Mouse (Mus musculus) limb, embryonic 10.5 days (tissue): ENCODE data around the gene Olfr64. TPM values are rescaled to one million over a fixed set of nuclear protein-coding genes. Genes with fewer than 3 reads are reported as not detected.

ENCODE experiments used
- DNase-seq: peaks from one replicate; pipeline ENCODE4 v3.0.0-alpha.2; 2017; ENCODE audit warnings: low spot score
- H3K27ac ChIP-seq: fragments of 300-500 bp; sonication (generic); 2 replicates; pipeline ENCODE4 v1.5.1; 2016; ENCODE audit warnings: mild to moderate bottlenecking
- H3K27me3 ChIP-seq: fragments of 300-500 bp; sonication (generic); 2 replicates; pipeline ENCODE4 v1.6.1; 2016; ENCODE audit warnings: low read depth, mild to moderate bottlenecking; ENCODE audit not compliant: poor library complexity, severe bottlenecking
- H3K36me3 ChIP-seq: fragments of 300-500 bp; sonication (generic); 2 replicates; pipeline ENCODE4 v1.6.1; 2016; ENCODE audit warnings: mild to moderate bottlenecking, moderate library complexity
- H3K4me1 ChIP-seq: fragments of 300-500 bp; sonication (generic); 2 replicates; pipeline ENCODE4 v1.6.1; 2016
- H3K4me3 ChIP-seq: fragments of 300-500 bp; sonication (generic); 2 replicates; pipeline ENCODE4 v1.5.1; 2016; ENCODE audit warnings: mild to moderate bottlenecking, moderate library complexity
- H3K9me3 ChIP-seq: fragments of 300-500 bp; sonication (generic); replicated peaks from 2 replicates; pipeline ENCODE4 v1.6.1; 2016; ENCODE audit warnings: mild to moderate bottlenecking
- WGBS: fragments of 180-500 bp; shearing (Covaris S2); methylation state at CpG from one replicate; pipeline ENCODE4 v1.1.7; 2016; 5-methylcytosine and 5-hydroxymethylcytosine counted together
- polyA plus RNA-seq: library from polyadenylated mRNA; unstranded; fragments of >200 nt; fragmentation: Nextera tagmentation; extraction: Ambion mirVana; gene quantifications from 2 replicates; pipeline ENCODE4 v1.2.1, GENCODE M21; 2016

The Olfr64 gene
- polyA plus RNA-seq = not detected in 2 replicates

GRCm38 (mm10) chr7:103894385-103894784 lies at the start of gene Olfr64:
Olfr64 (minus strand) TSS chr7:103894485.
- Histone ChIP-seq H3K27me3 (no peaks in the 10 kb centered on the region), H3K4me3 (no peak within 1 kb of the TSS), H3K36me3 (no peaks in the 10 kb centered on the region), H3K27ac (no peak within 1 kb of the TSS), H3K9me3 (no peaks in the 10 kb centered on the region), H3K4me1 (no peaks in the 10 kb centered on the region)
- no peak for DNase-seq
- WGBS = 79% methylated on average over 1 of the region's 1 CpGs

GRCm38 (mm10) chr7:103942730-103943129 lies 48.4 kb upstream of the Olfr64 start:
- peak; percentile 75 for DNase-seq
- H3K9me3 ChIP-seq = no peaks in the 10 kb centered on the region
- no peak overlapping the region for H3K4me3 ChIP-seq
- no peaks in the 10 kb centered on the region for H3K4me1 ChIP-seq
- WGBS = 26% methylated on average over 2 of the region's 2 CpGs
- no peaks in the 10 kb centered on the region for H3K36me3 ChIP-seq
- H3K27me3 ChIP-seq = no peaks in the 10 kb centered on the region
- no peak overlapping the region for H3K27ac ChIP-seq

GRCm38 (mm10) chr7:103934264-103934663 lies 40.0 kb upstream of the Olfr64 start, which contains the start of gene Olfr632:
Olfr632 (plus strand) TSS chr7:103934347.
- DNase-seq = no peak
- Histone ChIP-seq H3K36me3 (no peaks in the 10 kb centered on the region), H3K27me3 (no peaks in the 10 kb centered on the region), H3K4me3 (no peak within 1 kb of the TSS), H3K4me1 (no peaks in the 10 kb centered on the region), H3K27ac (no peak within 1 kb of the TSS), H3K9me3 (no peaks in the 10 kb centered on the region)
- 77% methylated on average over 2 of the region's 2 CpGs for WGBS

- H3K27me3 ChIP-seq = no peaks in the 10 kb centered on the region
- no peaks in the 10 kb centered on the region for H3K36me3 ChIP-seq
- H3K4me1 ChIP-seq = no peaks in the 10 kb centered on the region
- no peak within 1 kb of the TSS for H3K27ac ChIP-seq
- no peaks in the 10 kb centered on the region for H3K9me3 ChIP-seq
- DNase-seq = no peak
- H3K4me3 ChIP-seq = no peak within 1 kb of the TSS
Observed at GRCm38 (mm10) chr7:103928525-103928924, 34.2 kb upstream of the Olfr64 start, which contains the start of gene Olfr631. Olfr631 (plus strand) TSS chr7:103928825.

GRCm38 (mm10) chr7:103915338-103915737 lies 21.1 kb upstream of the Olfr64 start:
- Histone ChIP-seq H3K4me3 (no peak overlapping the region), H3K27me3 (no peaks in the 10 kb centered on the region), H3K36me3 (no peaks in the 10 kb centered on the region), H3K9me3 (no peaks in the 10 kb centered on the region), H3K4me1 (no peaks in the 10 kb centered on the region), H3K27ac (no peak overlapping the region)
- DNase-seq = no peak

GRCm38 (mm10) chr7:103912969-103913511 lies 18.8 kb upstream of the Olfr64 start:
- H3K4me1 ChIP-seq = no peaks in the 10 kb centered on the region
- H3K36me3 ChIP-seq = no peaks in the 10 kb centered on the region
- WGBS = 43% methylated on average over 8 of the region's 8 CpGs
- H3K9me3 ChIP-seq = no peaks in the 10 kb centered on the region
- no peak overlapping the region for H3K27ac ChIP-seq
- H3K4me3 ChIP-seq = no peak overlapping the region
- no peaks in the 10 kb centered on the region for H3K27me3 ChIP-seq
- no peak for DNase-seq

GRCm38 (mm10) chr7:103910047-103910446 lies 15.8 kb upstream of the Olfr64 start:
- DNase-seq = no peak
- H3K4me1 ChIP-seq = no peaks in the 10 kb centered on the region
- no peaks in the 10 kb centered on the region for H3K9me3 ChIP-seq
- no peak overlapping the region for H3K4me3 ChIP-seq
- 35% methylated on average over 3 of the region's 3 CpGs for WGBS
- no peaks in the 10 kb centered on the region for H3K36me3 ChIP-seq
- no peak overlapping the region for H3K27ac ChIP-seq
- H3K27me3 ChIP-seq = no peaks in the 10 kb centered on the region

- Histone ChIP-seq H3K4me1 (no peaks in the 10 kb centered on the region), H3K9me3 (no peaks in the 10 kb centered on the region), H3K36me3 (no peaks in the 10 kb centered on the region), H3K27ac (no peak within 1 kb of the TSS), H3K4me3 (no peak within 1 kb of the TSS), H3K27me3 (no peaks in the 10 kb centered on the region)
- DNase-seq = no peak
- WGBS = 90% methylated on average over 2 of the region's 2 CpGs
Observed at GRCm38 (mm10) chr7:103903187-103903586, 8.9 kb upstream of the Olfr64 start, which contains the start of gene Olfr65. Olfr65 (plus strand) TSS chr7:103903487.

- no peak for DNase-seq
- no peaks in the 10 kb centered on the region for H3K36me3 ChIP-seq
- no peak within 1 kb of the TSS for H3K27ac ChIP-seq
- no peaks in the 10 kb centered on the region for H3K9me3 ChIP-seq
- no peaks in the 10 kb centered on the region for H3K27me3 ChIP-seq
- H3K4me3 ChIP-seq = no peak within 1 kb of the TSS
- H3K4me1 ChIP-seq = no peaks in the 10 kb centered on the region
Observed at GRCm38 (mm10) chr7:103886152-103886551, 8.1 kb downstream of the Olfr64 start, which contains the start of gene Olfr66. Olfr66 (minus strand) TSS chr7:103886252.

GRCm38 (mm10) chr7:103877093-103877492 lies 17.2 kb downstream of the Olfr64 start:
- H3K4me1 ChIP-seq = no peaks in the 10 kb centered on the region
- 90% methylated on average over 2 of the region's 2 CpGs for WGBS
- DNase-seq = no peak
- H3K27me3 ChIP-seq = no peaks in the 10 kb centered on the region
- H3K4me3 ChIP-seq = no peak overlapping the region
- H3K9me3 ChIP-seq = no peaks in the 10 kb centered on the region
- no peak overlapping the region for H3K27ac ChIP-seq
- no peaks in the 10 kb centered on the region for H3K36me3 ChIP-seq

GRCm38 (mm10) chr7:103874451-103874850 lies 19.8 kb downstream of the Olfr64 start:
- no peaks in the 10 kb centered on the region for H3K9me3 ChIP-seq
- H3K27me3 ChIP-seq = no peaks in the 10 kb centered on the region
- no peak overlapping the region for H3K4me3 ChIP-seq
- 55% methylated on average over 5 of the region's 5 CpGs for WGBS
- H3K36me3 ChIP-seq = no peaks in the 10 kb centered on the region
- no peak for DNase-seq
- no peak overlapping the region for H3K27ac ChIP-seq
- H3K4me1 ChIP-seq = no peaks in the 10 kb centered on the region

GRCm38 (mm10) chr7:103873064-103873463 lies 21.2 kb downstream of the Olfr64 start:
- H3K4me3 ChIP-seq = no peak overlapping the region
- H3K27me3 ChIP-seq = no peaks in the 10 kb centered on the region
- H3K36me3 ChIP-seq = no peaks in the 10 kb centered on the region
- WGBS = 19% methylated on average over 1 of the region's 1 CpGs
- H3K27ac ChIP-seq = no peak overlapping the region
- H3K4me1 ChIP-seq = no peaks in the 10 kb centered on the region
- no peak for DNase-seq
- no peaks in the 10 kb centered on the region for H3K9me3 ChIP-seq

- Histone ChIP-seq H3K4me1 (no peaks in the 10 kb centered on the region), H3K36me3 (no peaks in the 10 kb centered on the region), H3K27me3 (no peaks in the 10 kb centered on the region), H3K9me3 (no peaks in the 10 kb centered on the region), H3K4me3 (no peak overlapping the region), H3K27ac (no peak overlapping the region)
- DNase-seq = no peak
Observed at GRCm38 (mm10) chr7:103870667-103871066, 23.6 kb downstream of the Olfr64 start.

- no peaks in the 10 kb centered on the region for H3K36me3 ChIP-seq
- H3K27me3 ChIP-seq = no peaks in the 10 kb centered on the region
- no peaks in the 10 kb centered on the region for H3K9me3 ChIP-seq
- H3K4me1 ChIP-seq = no peaks in the 10 kb centered on the region
- no peak for DNase-seq
- no peak overlapping the region for H3K4me3 ChIP-seq
- H3K27ac ChIP-seq = no peak overlapping the region
Observed at GRCm38 (mm10) chr7:103865716-103866115, 28.6 kb downstream of the Olfr64 start.
